Mouse (Mus musculus) monocyte, adult 5-6 weeks (primary cell): Measurements from ENCODE around the gene Rnf181. TPM values are rescaled to one million over a fixed set of nuclear protein-coding genes. Genes with fewer than 3 reads are reported as not detected.
A peak's percentile ranks its signal among the peaks of the same experiment; 100 is the strongest.

Experiments used
- ATAC-seq: fragments of 153-309, 156-312 bp; replicated peaks from 2 replicates; pipeline ENCODE4 v1.8.0; 2017; ENCODE audit warnings: mild to moderate bottlenecking; ENCODE audit not compliant: low TSS enrichment, insufficient number of reproducible peaks, severe bottlenecking, poor library complexity, low FRiP score
- total RNA-seq: library from RNA; stranded (forward); fragments of 200-1000, 200-491, 200-594 nt; gene quantifications from 3 replicates; pipeline ENCODE4 v1.2.3, GENCODE M21; 2017

Gene Rnf181
- 51.8 to 77.7 TPM (median 56.1 TPM) in 3 replicates for total RNA-seq

- no peak for ATAC-seq
Measured at GRCm38 (mm10) chr6:72366844-72367443, at the start of gene Rnf181. Gene Rnf181, minus strand, starts transcription at chr6:72366956.

GRCm38 (mm10) chr6:72415964-72416772 lies 49.4 kb upstream of the Rnf181 start:
- no peak for ATAC-seq

- no peak for ATAC-seq
Measured at GRCm38 (mm10) chr6:72415181-72415580, 48.4 kb upstream of the Rnf181 start.

DNA sequence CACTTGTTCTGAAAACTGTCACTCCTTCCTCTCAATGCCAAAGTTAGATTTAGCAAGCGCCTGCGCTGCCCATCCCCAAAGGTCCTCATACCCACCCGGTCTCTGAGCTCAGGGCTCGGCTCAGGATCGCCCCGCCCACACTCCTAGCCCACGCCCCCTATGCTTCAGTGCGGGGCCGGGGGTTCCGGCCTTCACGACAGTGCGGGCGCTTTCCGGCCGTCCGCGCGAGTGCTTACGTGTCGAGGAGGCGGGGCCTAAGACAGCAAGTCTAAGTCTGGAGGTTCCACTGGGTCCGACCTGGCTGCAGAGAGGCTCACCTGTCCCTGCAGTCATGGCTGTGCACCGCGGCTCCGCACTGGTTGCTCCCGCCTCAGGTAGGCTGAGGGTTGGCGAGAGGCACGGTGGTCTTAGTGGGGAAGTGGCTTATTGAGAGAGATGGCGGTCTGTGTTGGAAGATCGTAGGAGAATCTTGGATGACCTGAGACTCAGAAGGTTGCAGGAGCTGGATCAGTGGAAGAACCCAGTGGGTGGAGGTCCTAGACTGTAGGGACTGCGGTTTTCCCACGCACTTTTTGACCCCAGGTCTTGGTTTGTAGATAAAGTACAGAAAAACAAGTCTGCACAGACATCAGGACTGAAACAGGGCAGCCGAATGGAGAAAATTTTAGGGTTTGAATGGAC lies 47.5 kb upstream of the Rnf181 start, which contains the start of gene Ggcx:
Gene Ggcx (plus strand): TSS at position 233 of the 681 bp plus-strand sequence.
- peak; percentile 94 for ATAC-seq

GRCm38 (mm10) chr6:72410518-72410917 lies 43.8 kb upstream of the Rnf181 start:
- ATAC-seq: peak; percentile 10; the same call in 1 of the 2 replicates

DNA sequence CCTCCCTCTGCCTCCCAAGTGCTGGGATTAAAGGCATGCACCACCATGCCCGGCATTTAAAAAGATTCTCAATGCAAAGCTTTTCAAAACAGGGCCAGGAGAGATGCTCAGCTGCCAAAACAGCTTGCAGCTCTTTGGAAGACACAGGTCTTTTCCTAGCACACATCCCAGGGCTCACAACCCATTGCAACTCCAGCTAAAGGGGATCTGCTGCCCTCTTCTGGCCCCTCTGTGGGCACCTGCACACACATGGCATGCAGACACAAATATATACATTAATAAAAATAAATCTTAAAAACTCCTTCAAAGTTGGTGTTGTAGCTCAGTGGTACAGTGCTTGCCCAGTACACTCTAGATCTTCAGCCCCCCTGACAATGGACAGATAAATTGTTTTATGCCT lies 43.2 kb upstream of the Rnf181 start:
- no peak for ATAC-seq

- no peak for ATAC-seq
Measured at GRCm38 (mm10) chr6:72409567-72409966, 42.8 kb upstream of the Rnf181 start.

- ATAC-seq: peak; percentile 98
Measured at GRCm38 (mm10) chr6:72407119-72407518, 40.4 kb upstream of the Rnf181 start.

DNA sequence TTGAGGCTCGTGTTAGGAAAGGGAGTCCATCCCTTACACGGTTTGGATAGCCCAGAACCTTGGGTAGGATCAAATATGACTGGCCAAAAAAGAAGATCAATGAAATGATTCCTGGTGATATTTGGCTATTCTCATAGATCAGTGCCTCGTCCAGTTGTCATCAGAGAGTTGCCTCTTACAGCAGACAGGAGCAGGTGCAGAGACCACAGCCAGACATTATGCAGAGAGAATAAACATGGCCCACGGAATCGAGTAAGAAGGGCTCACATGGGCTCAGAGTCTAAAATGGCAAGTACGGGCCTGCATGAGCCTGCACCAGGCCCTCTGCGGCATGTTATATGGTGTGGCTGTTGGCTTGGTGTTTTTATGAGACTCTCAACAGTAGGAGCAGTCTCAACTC lies 38.6 kb upstream of the Rnf181 start:
- no peak for ATAC-seq

- peak; percentile 88 for ATAC-seq
Measured at GRCm38 (mm10) chr6:72401875-72402274, 35.1 kb upstream of the Rnf181 start.

DNA sequence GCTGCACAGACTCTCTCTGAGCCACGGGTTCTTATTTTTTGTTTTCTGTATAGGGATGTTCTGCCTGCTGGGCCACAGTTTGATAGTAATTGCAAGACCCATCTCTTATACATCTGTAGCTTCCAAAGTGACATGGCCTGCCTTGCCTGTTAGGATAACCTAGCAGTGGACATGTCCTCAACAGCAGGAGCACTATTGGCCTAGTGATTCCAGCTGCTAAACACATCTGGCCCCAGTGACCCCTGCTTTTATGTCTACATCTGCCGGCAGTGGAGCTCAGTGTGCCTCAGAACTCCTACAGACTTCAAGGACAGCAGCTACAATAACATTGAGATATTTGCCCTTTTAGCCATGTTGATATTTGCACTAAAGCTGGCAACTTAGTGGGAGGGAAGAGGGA lies 33.2 kb upstream of the Rnf181 start:
- ATAC-seq: no peak

DNA sequence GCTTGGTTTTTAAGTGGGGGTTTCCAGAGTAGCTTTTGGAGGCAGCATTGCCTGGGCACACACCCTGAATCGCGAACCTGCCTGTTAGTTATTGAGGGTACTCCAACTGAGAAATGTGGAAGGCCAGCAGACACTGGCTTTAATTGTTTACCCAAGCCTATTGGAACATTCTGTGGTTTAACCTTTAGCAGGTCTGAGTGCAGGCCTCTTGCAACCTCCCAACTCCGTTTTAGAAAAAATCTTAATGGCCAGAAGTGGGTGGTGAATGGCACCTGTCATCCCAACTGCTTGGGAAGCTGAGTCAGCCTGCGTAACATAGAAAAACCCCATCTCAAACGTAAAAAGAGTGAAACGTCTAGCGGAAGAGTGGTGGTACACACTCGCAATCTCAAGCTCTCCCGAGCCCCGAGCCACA lies 30.1 kb upstream of the Rnf181 start:
- no peak for ATAC-seq

DNA sequence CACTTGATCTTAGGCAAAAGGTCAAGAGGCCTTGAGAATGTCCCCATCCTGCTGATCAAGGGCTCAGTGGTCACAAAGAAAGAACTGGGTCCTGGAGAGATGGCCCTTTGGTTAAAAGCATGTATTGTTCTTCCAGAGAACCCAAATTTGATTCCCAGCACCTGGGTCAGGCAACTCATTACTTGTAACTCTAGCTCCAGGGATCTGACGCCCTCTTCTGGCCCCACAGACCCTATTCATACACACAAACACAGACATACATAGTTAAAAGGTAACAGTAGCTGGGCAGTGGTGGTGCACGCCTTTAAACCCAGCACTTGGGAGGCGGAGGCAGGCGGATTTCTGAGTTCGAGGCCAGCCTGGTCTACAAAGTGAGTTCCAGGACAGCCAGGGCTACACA lies 25.6 kb upstream of the Rnf181 start:
- ATAC-seq: no peak

DNA sequence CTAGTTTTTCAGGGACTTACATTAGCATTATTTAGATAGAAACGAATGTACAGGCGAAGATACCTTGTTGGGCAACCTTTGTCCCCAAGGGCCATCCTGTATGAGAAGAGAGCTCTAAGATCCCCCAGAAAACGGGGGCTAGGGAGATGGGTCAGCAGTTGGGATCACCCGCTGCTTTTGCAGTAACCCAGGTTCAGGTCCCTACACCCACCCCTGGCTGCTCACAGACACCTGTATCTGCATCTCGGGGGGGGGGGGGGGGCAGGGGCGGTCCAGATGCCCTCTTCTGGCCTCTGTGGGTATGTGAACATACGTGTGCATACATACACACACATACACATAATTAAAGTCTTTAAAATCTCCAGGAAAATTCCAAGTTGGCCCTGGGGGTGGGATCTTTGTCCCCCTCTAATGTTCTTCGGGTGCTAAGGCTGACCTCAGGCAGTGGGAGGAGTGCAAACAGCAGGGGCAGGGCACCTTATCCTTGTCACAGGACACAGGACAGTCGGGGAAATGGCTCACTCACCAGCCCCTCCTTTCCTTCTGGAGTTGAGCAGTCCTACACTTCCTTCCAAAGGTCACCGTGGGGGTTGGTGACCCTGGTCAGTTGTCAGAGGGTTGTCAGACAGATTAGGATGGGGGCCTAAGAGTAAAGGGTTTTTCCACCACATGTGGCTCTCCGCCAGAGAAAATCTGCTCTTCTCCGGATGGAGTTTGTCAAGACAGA lies 24.2 kb upstream of the Rnf181 start:
- no peak for ATAC-seq

GRCm38 (mm10) chr6:72389941-72390771 lies 23.4 kb upstream of the Rnf181 start, which contains the start of gene Vamp8:
Gene Vamp8, minus strand, starts transcription at chr6:72390703.
- peak; percentile 87 for ATAC-seq

- ATAC-seq: peak; percentile 43
Measured at GRCm38 (mm10) chr6:72389471-72389940, 22.8 kb upstream of the Rnf181 start.

DNA sequence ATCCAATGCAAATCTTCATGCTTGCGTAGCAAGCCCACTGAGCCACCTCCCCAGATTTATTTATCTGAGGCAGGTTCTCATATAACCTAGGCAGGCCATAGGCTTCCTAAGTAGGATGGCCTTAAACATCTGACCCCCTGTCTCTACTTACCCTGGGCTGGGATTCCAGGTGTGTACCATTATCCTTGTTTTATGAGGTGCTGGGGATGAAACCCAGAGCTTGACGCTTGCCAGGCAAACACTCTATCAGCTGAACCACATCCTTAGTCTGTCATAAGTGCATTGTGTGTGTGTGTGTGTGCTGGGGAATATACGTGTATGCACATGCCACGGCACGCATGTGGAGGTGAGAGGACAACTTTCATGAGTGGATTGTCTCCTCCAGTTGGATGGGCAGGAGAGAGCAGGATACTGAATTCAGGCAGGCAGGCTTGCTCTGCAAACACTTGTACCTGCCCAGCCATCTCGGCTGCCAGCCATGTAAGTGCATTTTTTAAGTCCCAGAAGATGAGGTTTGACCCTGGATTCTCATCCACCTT lies 22.1 kb upstream of the Rnf181 start:
- no peak for ATAC-seq

DNA sequence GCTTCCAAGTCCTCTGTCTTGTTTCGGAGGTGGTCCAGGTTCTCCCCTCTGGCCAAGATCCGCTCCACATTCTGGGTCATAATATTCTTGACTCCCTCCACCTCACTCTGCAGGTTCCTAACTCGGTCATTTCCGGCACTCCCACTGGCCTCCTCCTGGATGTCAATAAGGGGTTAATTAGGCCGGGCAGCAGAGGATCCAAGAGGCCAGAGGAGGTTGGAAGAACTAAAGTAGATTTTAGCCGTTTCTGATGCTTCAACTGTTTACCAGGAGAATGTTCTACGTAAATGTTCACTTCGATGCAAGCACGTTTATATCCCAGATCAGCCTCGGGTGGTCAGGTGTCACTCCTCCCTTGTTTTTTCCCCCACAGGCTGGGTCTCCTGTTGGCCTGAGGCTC lies 21.5 kb upstream of the Rnf181 start:
- ATAC-seq: no peak
